Mouse (Mus musculus): ENCODE results near the gene Zer1.
"Not testable (repeated sequence)": the region's sequence is repeated elsewhere in the genome, so short reads cannot be mapped to it uniquely, and the experiment has no call there.

The Zer1 gene

GRCm38 (mm10) chr2:30055310-30055709 is 69.1 kb downstream of the Zer1 start:
- not testable (repeated sequence) for DNase-seq (ENCODE audit: extremely low spot score, low read depth, low spot score)

DNA sequence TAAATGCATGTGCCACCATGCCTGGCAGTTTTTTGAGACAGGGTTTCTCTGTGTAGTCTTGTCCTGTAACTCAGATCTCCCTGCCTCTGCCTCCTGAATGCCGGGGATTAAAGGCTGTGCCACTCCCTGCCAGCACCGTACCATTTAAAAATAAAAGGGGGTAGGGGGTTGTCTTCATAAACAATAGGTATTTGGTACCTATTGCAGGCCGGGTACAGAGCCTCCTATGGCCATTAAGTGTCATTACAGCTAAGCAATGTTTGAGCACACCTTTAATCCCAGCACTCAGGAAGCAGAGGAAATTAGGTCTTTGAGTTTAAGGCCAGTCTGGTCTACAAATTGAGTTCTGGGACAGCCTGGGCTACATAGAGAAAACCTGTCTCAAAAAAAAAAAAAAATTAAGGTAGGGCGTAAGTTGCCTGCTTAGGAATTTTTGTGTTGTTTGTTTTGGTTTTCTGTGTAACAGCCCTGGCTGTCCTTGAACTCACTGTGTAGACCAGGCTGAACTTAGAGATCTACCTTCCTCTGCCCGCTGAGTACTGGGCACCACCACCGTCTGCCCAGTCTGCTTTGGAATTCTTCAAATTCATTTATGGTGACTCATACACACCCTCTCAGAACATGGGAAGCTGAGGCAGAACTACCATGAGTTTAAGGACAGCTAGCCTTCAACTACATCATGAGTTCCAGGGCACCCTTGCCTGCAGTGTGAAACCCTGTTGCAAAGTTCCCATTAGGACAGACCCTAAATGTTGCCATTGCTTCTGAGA is 72.2 kb downstream of the Zer1 start:
- no peak for DNase-seq (ENCODE audit: extremely low spot score, low read depth, low spot score)

GRCm38 (mm10) chr2:30049831-30050230 is 74.6 kb downstream of the Zer1 start:
- DNase-seq (ENCODE audit: extremely low spot score, low read depth, low spot score) = no peak

GRCm38 (mm10) chr2:30048699-30049388 is 75.5 kb downstream of the Zer1 start, which contains the start of gene Wdr34:
Gene Wdr34, minus strand, starts transcription at chr2:30048881.
- no peak for DNase-seq (ENCODE audit: extremely low spot score, low read depth, low spot score)

- DNase-seq (ENCODE audit: extremely low spot score, low read depth, low spot score) = no peak
These were observed 76.3 kb downstream of the Zer1 start for GRCm38 (mm10) chr2:30048101-30048501.
